Mouse (Mus musculus) cerebellum, adult (tissue): ENCODE results near the gene Olfr1148.

Source experiments
- ATAC-seq: cut with Nextera tagmentation; 2 replicates; pipeline ENCODE4 v1.9.2; 2017; ENCODE audit warnings: mild to moderate bottlenecking, moderate library complexity, mixed read lengths; ENCODE audit not compliant: insufficient number of reproducible peaks, low FRiP score, low TSS enrichment

Olfr1148 gene

DNA sequence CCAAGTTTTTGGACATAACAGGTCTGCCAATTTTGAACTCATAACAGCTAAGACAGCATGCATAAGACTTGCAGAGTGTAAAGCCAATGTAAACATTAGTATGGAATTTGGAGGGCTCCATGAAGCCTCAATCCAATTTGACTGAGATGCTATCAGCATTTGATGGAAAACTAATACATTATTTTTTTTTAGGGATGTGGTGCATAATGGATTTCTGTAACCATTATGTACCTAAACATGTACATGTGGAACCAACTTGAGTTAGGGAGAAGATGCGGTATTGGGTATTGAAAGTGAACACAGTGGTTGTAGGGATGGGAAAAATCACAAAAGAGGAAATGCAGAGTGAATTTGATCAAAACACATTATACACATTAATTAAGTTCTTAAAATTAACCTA is at the start of gene Olfr1148:
Olfr1148 (plus strand) TSS at position 301 of the 400 bp plus-strand sequence.
- ATAC-seq = no peak

DNA sequence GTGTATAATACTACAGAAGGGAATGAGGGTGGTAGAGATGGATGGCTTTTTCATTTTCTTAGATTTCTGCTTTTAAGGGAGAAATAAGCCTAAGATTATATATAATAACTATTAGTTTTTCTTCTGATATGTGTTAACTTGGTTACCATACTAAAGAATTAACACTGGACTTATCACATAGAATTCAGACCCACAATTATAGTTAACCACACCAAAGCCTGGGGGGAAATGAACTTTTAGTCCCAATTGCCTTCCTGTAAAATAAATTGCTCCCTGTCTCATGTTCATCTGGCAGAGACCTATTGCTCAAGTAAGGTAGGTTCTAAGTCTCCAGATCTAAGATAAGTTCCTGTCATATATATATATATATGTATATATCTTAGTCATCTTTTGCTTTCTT is 30.0 kb upstream of the Olfr1148 start, which contains the start of gene Olfr1143:
Olfr1143 (plus strand) TSS at position 301 of the 400 bp plus-strand sequence.
- no peak for ATAC-seq

- no peak for ATAC-seq
Measured at GRCm38 (mm10) chr2:87809522-87809921, 20.8 kb upstream of the Olfr1148 start, which contains the start of gene Olfr1145. Gene Olfr1145, plus strand, starts transcription at chr2:87809822.

- ATAC-seq = no peak
Measured at GRCm38 (mm10) chr2:87843693-87844092, 13.4 kb downstream of the Olfr1148 start, which contains the start of gene Olfr1150-ps1. Gene Olfr1150-ps1, plus strand, starts transcription at chr2:87843993.

- ATAC-seq = no peak
Measured at GRCm38 (mm10) chr2:87855562-87855961, 25.2 kb downstream of the Olfr1148 start, which contains the start of gene Olfr1151. Gene Olfr1151, plus strand, starts transcription at chr2:87855862.

- ATAC-seq = no peak
Measured at GRCm38 (mm10) chr2:87866192-87866591, 35.9 kb downstream of the Olfr1148 start, which contains the start of gene Olfr1152. Gene Olfr1152, plus strand, starts transcription at chr2:87866492.
